In genomic region chr7:100547631-100548030, GRCm38 (mm10) we compare ENCODE assay signal across 24 mouse cellular contexts. TPM values are rescaled to one million over a fixed set of nuclear protein-coding genes. Genes with fewer than 3 reads are reported as not detected.
DNase-seq lines count a peak whose midpoint lies in the region; ATAC-seq lines count a peak whose summit lies in the region.
"Had no signal": no experiment of that assay in that cellular context is flagged by ENCODE, and none has a peak within 500 bp of the region (broad histone marks: within the 10 kb centered on the region; RNA-seq: fewer than 3 reads in every experiment).

No protein-coding gene starts in this region.

- no peak for DNase-seq in heart, postnatal 25 days (ENCODE audit: low spot score)
- DNase-seq in MN1 (ENCODE audit: low spot score) = peak; percentile 77
- peak; percentile 83 for DNase-seq in adrenal gland, adult 2 months
- DNase-seq in brain, adult 2 months (ENCODE audit: low read depth, low spot score) = peak; percentile 18
- DNase-seq in kidney, adult 11 months = no peak
- DNase-seq in cerebellum, postnatal 36 days = no peak
- DNase-seq: cerebellum, adult 9-11 months; kidney, postnatal 25 days; layer of hippocampus, postnatal 36 days; retina, postnatal 1 day; thymus, postnatal 14 days had no signal

- H3K36me3 ChIP-seq in heart, embryonic 14.5 days (ENCODE audit: control insufficient read depth, insufficient read depth, low read length) = peaks cover 34% of the 10 kb centered on the region
- H3K36me3 ChIP-seq: forebrain, embryonic 15.5 days had no signal

- no peaks in the 10 kb centered on the region for H3K9me3 ChIP-seq in heart, embryonic 14.5 days (ENCODE audit: control insufficient read depth, low read length)
- H3K9me3 ChIP-seq: embryonic facial prominence, embryonic 10.5 days; forebrain, embryonic 15.5 days; limb, embryonic 12.5 days; liver, embryonic 15.5 days; midbrain, embryonic 15.5 days; neural tube, embryonic 12.5 days had no signal

- no peaks in the 10 kb centered on the region for H3K27me3 ChIP-seq in heart, embryonic 14.5 days (ENCODE audit: control insufficient read depth, insufficient read depth, low read length)
- H3K27me3 ChIP-seq: forebrain, embryonic 15.5 days; limb, embryonic 12.5 days; liver, embryonic 15.5 days; midbrain, embryonic 15.5 days; neural tube, embryonic 12.5 days had no signal

- 6% methylated on average over 4 of the region's 4 CpGs for WGBS in heart, embryonic 14.5 days

- H3K4me2 ChIP-seq in heart, embryonic 14.5 days (ENCODE audit: low read length) = no peak overlapping the region
- H3K4me2 ChIP-seq: forebrain, embryonic 15.5 days; limb, embryonic 12.5 days; liver, embryonic 15.5 days; midbrain, embryonic 15.5 days; neural tube, embryonic 12.5 days had no signal

- H3K4me1 ChIP-seq in heart, embryonic 14.5 days (ENCODE audit: control insufficient read depth in 2 of 2, insufficient read depth in 2 of 2, low read length in 2 of 2) = peaks cover 4 to 23% of the 10 kb centered on the region in 2 experiments; a peak in 2 of 4 replicates
- H3K4me1 ChIP-seq: embryonic facial prominence, embryonic 10.5 days; limb, embryonic 12.5 days; midbrain, embryonic 15.5 days; neural tube, embryonic 12.5 days had no signal

- peak overlapping the region; percentile 32 to 62; a peak in 3 of 4 replicates for H3K27ac ChIP-seq in heart, embryonic 14.5 days (replicated peaks in 1 of 2; ENCODE audit: control insufficient read depth in 1 of 2, insufficient read depth in 1 of 2, low read depth in 2 of 2, low read length in 2 of 2)
- H3K27ac ChIP-seq: embryonic facial prominence, embryonic 10.5 days; forebrain, embryonic 15.5 days; hindbrain, postnatal 0 days; layer of hippocampus, adult 2 months; limb, embryonic 12.5 days; liver, embryonic 15.5 days; macrophage; midbrain, embryonic 15.5 days; neural tube, embryonic 12.5 days had no signal

- H3K4me3 ChIP-seq in heart, embryonic 14.5 days (ENCODE audit: control insufficient read depth in 1 of 2, insufficient read depth in 1 of 2, low read depth in 1 of 2, low read length in 2 of 2) = no peak overlapping the region
- H3K4me3 ChIP-seq: embryonic facial prominence, embryonic 10.5 days; forebrain, embryonic 15.5 days; layer of hippocampus, adult 2 months; limb, embryonic 12.5 days; liver, embryonic 15.5 days; midbrain, embryonic 15.5 days; neural tube, embryonic 12.5 days had no signal

- ATAC-seq in heart, embryonic 14.5 days (ENCODE audit: insufficient number of reproducible peaks, insufficient read depth, low FRiP score, low read depth) = peak; percentile 60; the same call in 1 of the 2 replicates
- ATAC-seq: forebrain, embryonic 15.5 days; hindbrain, postnatal 0 days; intestine, embryonic 16.5 days; lung, postnatal 0 days; midbrain, embryonic 15.5 days had no signal

- intact Hi-C loops in heart, postnatal 25 days (cut with DNase I) = no loop called here

- peak overlapping the region; percentile 16; the same call in 1 of the 2 replicates for H3K9ac ChIP-seq in heart, embryonic 14.5 days (ENCODE audit: low read length)
- H3K9ac ChIP-seq: forebrain, embryonic 15.5 days; limb, embryonic 12.5 days; liver, embryonic 15.5 days; midbrain, embryonic 15.5 days; neural tube, embryonic 12.5 days had no signal

RNA-seq across cellular contexts. Expression of gene Coa4, which starts 10.8 kb away (rescaled TPM):
- 22.8 and 26.6 TPM in 2 replicates for polyA plus RNA-seq in heart, embryonic 14.5 days (2014; fragmentation: Nextera tagmentation; extraction: Ambion mirVana)
- 10 to 100 TPM; 14.1 to 16.3 TPM for total RNA-seq in heart, postnatal 25 days (2021)
- total RNA-seq in adrenal gland, adult 2 months (2021) = 10 to 100 TPM in 1 of 2 experiments, 1 to 10 TPM in 1; 9.3 to 10.5 TPM
- polyA plus RNA-seq in adrenal gland, adult 2 months (2012; rRNA removed) = 4.4 and 5.2 TPM in 2 replicates

RNA-seq across cellular contexts. Expression of gene Dnajb13, which starts 32.9 kb away (rescaled TPM):
- polyA plus RNA-seq in heart, embryonic 14.5 days (2014; fragmentation: Nextera tagmentation; extraction: Ambion mirVana) = 0.15 TPM in 1 of 2 replicates, not detected in the other
- not detected for total RNA-seq in heart, postnatal 25 days (2021)
- total RNA-seq in adrenal gland, adult 2 months (2021) = under 1 TPM; 0.17 to 0.24 TPM
- polyA plus RNA-seq in adrenal gland, adult 2 months (2012; rRNA removed) = 0.20 TPM in 1 of 2 replicates, not detected in the other
- total RNA-seq: granulocyte monocyte progenitor cell, adult 5-6 weeks had no signal

RNA-seq across cellular contexts. Expression of gene Ucp2, which starts 54.5 kb away (rescaled TPM):
- polyA plus RNA-seq in heart, embryonic 14.5 days (2014; fragmentation: Nextera tagmentation; extraction: Ambion mirVana) = 127 and 130 TPM in 2 replicates
- total RNA-seq in heart, postnatal 25 days (2021) = 100 to 1,000 TPM; 426 to 460 TPM
- 100 to 1,000 TPM; 187 to 254 TPM for total RNA-seq in adrenal gland, adult 2 months (2021)
- polyA plus RNA-seq in adrenal gland, adult 2 months (2012; rRNA removed) = 315 and 432 TPM in 2 replicates

RNA-seq across cellular contexts. Expression of gene Rab6a, which starts 59.6 kb away (rescaled TPM):
- polyA plus RNA-seq in heart, embryonic 14.5 days (2014; fragmentation: Nextera tagmentation; extraction: Ambion mirVana) = 107 and 119 TPM in 2 replicates
- 10 to 100 TPM; 61.3 to 68.2 TPM for total RNA-seq in heart, postnatal 25 days (2021)
- 10 to 100 TPM; 67.8 to 80.1 TPM for total RNA-seq in adrenal gland, adult 2 months (2021)
- 29.5 and 38.4 TPM in 2 replicates for polyA plus RNA-seq in adrenal gland, adult 2 months (2012; rRNA removed)

Comparison
In these comparisons a context has a peak if more than half of its experiments do, and no peak if none do; other contexts are left out.
1. DNase-seq: peak in MN1 (single experiment), adrenal gland, adult 2 months (single experiment) and brain, adult 2 months (single experiment); none in heart, postnatal 25 days (single experiment), kidney, adult 11 months (single experiment) and cerebellum, postnatal 36 days (0 of 2).